ENCODE assay signal across 8 mouse cellular contexts in genomic region chrX:36808318-36808683, GRCm38 (mm10). TPM values are rescaled to one million over a fixed set of nuclear protein-coding genes. Genes with fewer than 3 reads are reported as not detected.
DNase-seq lines count a peak whose midpoint lies in the region; ATAC-seq and TF ChIP-seq lines count a peak whose summit lies in the region.

No protein-coding gene starts in this region.

- no peak for TF ChIP-seq CTCF in thymus, adult 2 months (IDR thresholded peaks at IDR 0.05; ENCODE audit: borderline replicate concordance, control insufficient read depth, extremely low read depth, insufficient read depth, low read length, poor library complexity)

- ATAC-seq in liver, embryonic 12.5 days = peak; percentile 6; the same call in 1 of the 2 replicates
- ATAC-seq in monocyte, adult 5-6 weeks (replicated peaks; ENCODE audit: insufficient number of reproducible peaks, low FRiP score, low TSS enrichment, poor library complexity, severe bottlenecking) = no peak

- H3K4me2 ChIP-seq in liver, embryonic 12.5 days = peak overlapping the region; percentile 64

- no peaks in the 10 kb centered on the region for H3K36me3 ChIP-seq in heart, embryonic 10.5 days
- H3K36me3 ChIP-seq in thymus, adult 2 months (ENCODE audit: control insufficient read depth, insufficient read depth, low read length) = no peaks in the 10 kb centered on the region
- no peaks in the 10 kb centered on the region for H3K36me3 ChIP-seq in liver, embryonic 12.5 days

- H3K4me3 ChIP-seq in heart, embryonic 10.5 days = peak overlapping the region; percentile 48
- peak overlapping the region; percentile 99 for H3K4me3 ChIP-seq in thymus, adult 2 months (ENCODE audit: control insufficient read depth, insufficient read depth, low read length)
- peak overlapping the region; percentile 57 for H3K4me3 ChIP-seq in liver, embryonic 12.5 days

- WGBS in heart, embryonic 10.5 days = 60% methylated on average over 6 of the region's 6 CpGs
- 29% methylated on average over 6 of the region's 6 CpGs for WGBS in thymus, adult 2 months
- 49% methylated on average over 6 of the region's 6 CpGs for WGBS in liver, embryonic 12.5 days (ENCODE audit: insufficient replicate concordance)

- 0 out of 2 replicates have a peak overlapping the region, but pooled peaks have one; percentile 17 for H3K9ac ChIP-seq in liver, embryonic 12.5 days

- peak overlapping the region; percentile 76 for H3K27ac ChIP-seq in heart, embryonic 10.5 days
- H3K27ac ChIP-seq in thymus, adult 2 months (ENCODE audit: control insufficient read depth, insufficient read depth, low read length) = no peak overlapping the region
- H3K27ac ChIP-seq in liver, embryonic 12.5 days = peak overlapping the region; percentile 89; the same call in 1 of the 2 replicates

- no peaks in the 10 kb centered on the region for H3K27me3 ChIP-seq in heart, embryonic 10.5 days (ENCODE audit: insufficient read depth, poor library complexity, severe bottlenecking)
- H3K27me3 ChIP-seq in thymus, adult 2 months (ENCODE audit: control insufficient read depth, insufficient read depth, low read length) = no peaks in the 10 kb centered on the region
- H3K27me3 ChIP-seq in liver, embryonic 12.5 days (replicated peaks) = no peaks in the 10 kb centered on the region

- no peaks in the 10 kb centered on the region for H3K4me1 ChIP-seq in heart, embryonic 10.5 days
- no peaks in the 10 kb centered on the region for H3K4me1 ChIP-seq in thymus, adult 2 months (replicated peaks; ENCODE audit: control insufficient read depth, insufficient read depth, low read length)
- H3K4me1 ChIP-seq in liver, embryonic 12.5 days = peaks cover 13% of the 10 kb centered on the region

- no peaks in the 10 kb centered on the region for H3K9me3 ChIP-seq in heart, embryonic 10.5 days
- H3K9me3 ChIP-seq in liver, embryonic 12.5 days (replicated peaks) = no peaks in the 10 kb centered on the region

- no peak for DNase-seq in heart, embryonic 10.5 days (ENCODE audit: low spot score)
- DNase-seq in heart, adult 18-20 months = no peak
- DNase-seq in thymus, adult 2 months = no peak
- DNase-seq in thymus, postnatal 25 days = no peak
- DNase-seq in ovary, adult 18-20 months (ENCODE audit: low spot score) = no peak
- DNase-seq in adrenal gland, postnatal 10 days = no peak

- TF ChIP-seq POLR2A in thymus, adult 2 months (IDR thresholded peaks at IDR 0.05; ENCODE audit: control insufficient read depth, extremely low read depth, insufficient read depth, low read length, poor library complexity) = no peak

RNA-seq across cellular contexts. Expression of gene Slc25a5, which starts 12.8 kb away (rescaled TPM):
- polyA plus RNA-seq in heart, embryonic 10.5 days (2016; fragmentation: Nextera tagmentation; extraction: Ambion mirVana) = 1,068 and 1,241 TPM in 2 replicates
- 100 to 1,000 TPM; 369 to 422 TPM for total RNA-seq in heart, adult 18-20 months (2021)
- polyA plus RNA-seq in thymus, adult 2 months (2012; rRNA removed) = 920 and 977 TPM in 2 replicates
- 641 and 655 TPM in 2 replicates for polyA plus RNA-seq in liver, embryonic 12.5 days (2016; fragmentation: Nextera tagmentation; extraction: Ambion mirVana)
- total RNA-seq in monocyte, adult 5-6 weeks (2017) = 373 to 641 TPM (median 606 TPM) in 3 replicates
- 100 to 1,000 TPM; 591 to 638 TPM for total RNA-seq in adrenal gland, postnatal 10 days (2021)

Comparison
In these comparisons a context has a peak if more than half of its experiments do, and no peak if none do; other contexts are left out.
1. H3K4me3 ChIP-seq: peak in every context shown above with its lines; median percentile 99 in thymus, adult 2 months; 57 in liver, embryonic 12.5 days; 48 in heart, embryonic 10.5 days.